Mouse (Mus musculus): ENCODE data around the gene Larp1.
"Not testable (repeated sequence)": the region's sequence is repeated elsewhere in the genome, so short reads cannot be mapped to it uniquely, and the experiment has no call there.

Larp1 gene

DNA sequence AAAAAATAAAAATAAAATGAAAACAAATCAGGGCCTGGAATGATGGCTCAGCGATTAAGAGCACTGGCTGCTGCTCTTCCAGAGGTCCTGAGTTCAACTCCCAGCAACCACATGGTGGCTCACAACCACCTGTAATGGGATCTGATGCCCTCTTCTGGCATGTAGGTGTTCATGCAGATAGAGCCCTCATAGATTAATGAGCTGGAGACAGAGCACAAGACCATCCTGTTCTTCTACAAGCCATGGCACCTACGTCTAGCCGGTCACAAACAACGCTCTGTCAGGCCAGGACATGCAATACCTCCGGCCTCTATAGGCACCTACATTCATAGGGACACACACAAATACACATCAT lies 89.5 kb downstream of the Larp1 start:
- H3K4me3 ChIP-seq (replicated peaks; ENCODE audit: low read length); H3K36me3 ChIP-seq (ENCODE audit: insufficient read depth, low read length); H3K27me3 ChIP-seq (ENCODE audit: insufficient read depth, low read length); H3K9me3 ChIP-seq (ENCODE audit: low read length): not testable (repeated sequence)
- peaks cover 41% of the 10 kb centered on the region for H3K4me1 ChIP-seq (replicated peaks; ENCODE audit: low read depth, low read length)
- peak; percentile 30 for TF ChIP-seq CTCF (conservative IDR thresholded peaks at IDR 0.05; ENCODE audit: low read length)

DNA sequence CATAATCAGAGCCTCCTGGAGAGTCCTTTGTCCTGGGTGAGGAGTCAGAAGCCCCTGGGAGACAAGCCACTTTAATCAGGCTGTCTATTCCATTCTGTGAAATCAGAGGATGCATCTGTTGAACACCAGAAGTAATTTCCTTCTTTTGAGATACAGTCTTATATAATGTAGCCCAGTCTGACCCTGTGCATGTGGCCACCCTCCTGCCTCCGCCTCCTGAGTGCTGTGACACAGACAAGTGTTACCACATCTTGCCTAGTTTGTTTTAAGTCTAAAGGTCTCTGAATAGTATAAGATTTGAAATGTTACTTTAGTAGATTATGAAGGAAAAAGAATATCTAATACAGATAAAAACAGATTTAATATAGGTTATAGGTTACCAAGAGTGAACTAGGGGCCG lies 91.1 kb downstream of the Larp1 start:
- no peaks in the 10 kb centered on the region for H3K36me3 ChIP-seq (ENCODE audit: insufficient read depth, low read length)
- peaks cover 30% of the 10 kb centered on the region for H3K4me1 ChIP-seq (replicated peaks; ENCODE audit: low read depth, low read length)
- no peaks in the 10 kb centered on the region for H3K9me3 ChIP-seq (ENCODE audit: low read length)
- no peaks in the 10 kb centered on the region for H3K27me3 ChIP-seq (ENCODE audit: insufficient read depth, low read length)
- TF ChIP-seq CTCF (conservative IDR thresholded peaks at IDR 0.05; ENCODE audit: low read length) = no peak
- no peak for TF ChIP-seq NANOG (IDR thresholded peaks at IDR 0.05; ENCODE audit: borderline replicate concordance, low read length)
- no peak for TF ChIP-seq POU5F1 (IDR thresholded peaks at IDR 0.05; ENCODE audit: borderline replicate concordance, low read length)
- H3K4me3 ChIP-seq (replicated peaks; ENCODE audit: low read length) = no peak overlapping the region

GRCm38 (mm10) chr11:58101194-58101720 lies 92.4 kb downstream of the Larp1 start:
- Histone ChIP-seq H3K9me3 (ENCODE audit: low read length) (no peaks in the 10 kb centered on the region), H3K4me1 (replicated peaks; ENCODE audit: low read depth, low read length) (peaks cover 41% of the 10 kb centered on the region), H3K36me3 (ENCODE audit: insufficient read depth, low read length) (no peaks in the 10 kb centered on the region), H3K4me3 (replicated peaks; ENCODE audit: low read length) (no peak overlapping the region), H3K27me3 (ENCODE audit: insufficient read depth, low read length) (no peaks in the 10 kb centered on the region)
- TF ChIP-seq NANOG (IDR thresholded peaks at IDR 0.05; ENCODE audit: borderline replicate concordance, low read length) (no peak), POU5F1 (IDR thresholded peaks at IDR 0.05; ENCODE audit: borderline replicate concordance, low read length) (no peak), CTCF (conservative IDR thresholded peaks at IDR 0.05; ENCODE audit: low read length) (no peak)

- Histone ChIP-seq H3K36me3 (ENCODE audit: insufficient read depth, low read length) (0 out of 2 replicates have a peak, but pooled peaks cover under 1% of the 10 kb centered on the region), H3K4me3 (replicated peaks; ENCODE audit: low read length) (no peak overlapping the region), H3K4me1 (replicated peaks; ENCODE audit: low read depth, low read length) (peaks cover 40% of the 10 kb centered on the region), H3K27me3 (ENCODE audit: insufficient read depth, low read length) (no peaks in the 10 kb centered on the region), H3K9me3 (ENCODE audit: low read length) (no peaks in the 10 kb centered on the region)
- TF ChIP-seq NANOG (IDR thresholded peaks at IDR 0.05; ENCODE audit: borderline replicate concordance, low read length) (no peak), CTCF (conservative IDR thresholded peaks at IDR 0.05; ENCODE audit: low read length) (no peak), POU5F1 (IDR thresholded peaks at IDR 0.05; ENCODE audit: borderline replicate concordance, low read length) (no peak)
Observed at GRCm38 (mm10) chr11:58102146-58102545, 93.3 kb downstream of the Larp1 start.

DNA sequence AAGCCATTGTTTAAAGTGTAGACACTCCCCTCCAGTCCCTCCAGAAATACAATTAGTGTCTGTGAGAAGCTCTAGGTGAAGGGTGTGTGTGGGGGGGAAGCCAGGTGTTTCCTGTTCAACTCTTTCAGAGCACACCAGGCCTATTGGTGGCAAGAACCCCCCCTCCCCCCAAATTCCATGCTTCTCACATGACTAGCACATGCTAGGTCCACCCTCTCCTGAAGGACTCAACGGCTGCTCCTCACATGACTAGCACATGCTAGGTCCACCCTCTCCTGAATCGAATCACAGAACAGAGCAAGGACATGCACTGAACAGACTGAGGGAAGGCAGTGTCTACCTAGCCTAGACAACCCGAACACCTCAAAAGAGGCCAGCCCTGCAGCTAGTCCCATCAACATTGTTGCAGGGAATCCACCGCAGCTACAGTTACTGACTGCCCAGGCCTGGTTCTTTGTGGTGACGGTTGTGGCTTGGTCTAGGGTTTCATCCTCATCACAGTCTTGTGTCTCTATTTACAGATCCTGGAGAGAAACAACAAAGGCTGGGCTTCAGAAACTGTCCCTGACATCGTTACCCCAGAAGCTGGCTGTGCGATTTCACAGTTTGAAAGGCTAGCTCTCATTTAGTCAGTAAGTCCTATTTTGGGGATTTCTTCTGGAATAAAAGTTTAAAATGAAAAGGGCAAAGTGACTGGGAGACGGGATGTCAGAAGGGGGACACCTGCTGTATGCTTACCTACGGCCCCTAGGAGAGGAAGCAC lies 93.9 kb downstream of the Larp1 start:
- H3K4me3 ChIP-seq (replicated peaks; ENCODE audit: low read length) = peak overlapping the region; percentile 98
- H3K27me3 ChIP-seq (ENCODE audit: insufficient read depth, low read length) = no peaks in the 10 kb centered on the region
- no peaks in the 10 kb centered on the region for H3K9me3 ChIP-seq (ENCODE audit: low read length)
- TF ChIP-seq CTCF (conservative IDR thresholded peaks at IDR 0.05; ENCODE audit: low read length) = no peak
- no peak for TF ChIP-seq POU5F1 (IDR thresholded peaks at IDR 0.05; ENCODE audit: borderline replicate concordance, low read length)
- TF ChIP-seq NANOG (IDR thresholded peaks at IDR 0.05; ENCODE audit: borderline replicate concordance, low read length) = no peak
- peaks cover 7% of the 10 kb centered on the region; the same call in 1 of the 2 replicates for H3K36me3 ChIP-seq (ENCODE audit: insufficient read depth, low read length)
- peaks cover 42% of the 10 kb centered on the region for H3K4me1 ChIP-seq (replicated peaks; ENCODE audit: low read depth, low read length)

DNA sequence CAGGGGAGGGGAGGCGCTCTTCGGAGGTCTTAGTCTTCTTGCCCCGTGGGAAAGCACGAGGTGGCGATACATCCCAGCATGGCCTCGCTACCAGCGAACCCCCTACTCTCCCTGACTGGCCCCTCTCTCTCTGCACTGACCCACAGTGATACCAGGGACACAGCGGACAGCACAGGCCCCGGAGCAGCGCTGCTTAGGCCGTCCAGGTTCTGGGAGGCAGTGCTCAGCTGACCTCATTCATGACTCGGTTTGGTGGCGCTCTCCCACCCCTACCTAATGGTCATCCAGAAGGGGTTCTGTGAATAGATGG lies 94.4 kb downstream of the Larp1 start:
- H3K27me3 ChIP-seq (ENCODE audit: insufficient read depth, low read length) = no peaks in the 10 kb centered on the region
- no peaks in the 10 kb centered on the region for H3K9me3 ChIP-seq (ENCODE audit: low read length)

DNA sequence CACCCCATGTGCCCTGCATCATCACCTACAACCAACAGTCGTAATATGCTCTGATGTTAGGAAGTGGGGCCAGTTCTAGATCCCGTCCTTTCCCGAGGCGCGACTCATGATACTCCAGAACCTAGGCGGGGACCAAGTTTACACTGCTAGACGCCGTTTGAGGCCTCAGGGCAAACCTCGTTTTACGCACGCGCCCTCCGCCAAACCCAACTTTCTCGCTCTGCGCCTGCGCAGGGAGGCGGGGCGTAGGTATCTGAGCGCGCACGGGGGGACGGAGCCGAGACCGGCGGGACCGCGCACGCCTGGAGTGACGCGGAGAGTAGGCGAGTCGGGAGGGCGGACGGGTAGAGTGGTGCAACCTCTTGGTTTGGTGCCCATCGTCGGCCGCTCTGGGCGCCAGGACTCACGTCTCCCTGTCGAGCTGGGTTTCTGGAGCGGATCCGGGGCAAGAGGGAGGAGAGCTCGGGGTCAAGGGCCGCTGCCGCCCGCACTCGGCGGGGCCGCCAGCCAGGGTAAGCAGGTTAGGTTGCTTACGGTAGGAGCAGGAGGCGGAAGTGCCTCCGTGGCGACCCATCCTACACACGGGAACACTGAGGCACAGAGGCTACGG lies 94.9 kb downstream of the Larp1 start, which contains the start of gene Cnot8:
Cnot8 (plus strand) TSS at position 457 of the 610 bp plus-strand sequence.
- H3K27me3 ChIP-seq (ENCODE audit: insufficient read depth, low read length) = no peaks in the 10 kb centered on the region
- peaks cover 10% of the 10 kb centered on the region; the same call in 1 of the 2 replicates for H3K36me3 ChIP-seq (ENCODE audit: insufficient read depth, low read length)
- no peaks in the 10 kb centered on the region for H3K9me3 ChIP-seq (ENCODE audit: low read length)
- H3K4me1 ChIP-seq (replicated peaks; ENCODE audit: low read depth, low read length) = peaks cover 52% of the 10 kb centered on the region
- TF ChIP-seq CTCF (conservative IDR thresholded peaks at IDR 0.05; ENCODE audit: low read length) = no peak
- H3K4me3 ChIP-seq (replicated peaks; ENCODE audit: low read length) = peak within 1 kb of the TSS; percentile 98

More for the DNA sequence above, 94.4 kb downstream of the Larp1 start:
- Histone ChIP-seq H3K36me3 (ENCODE audit: insufficient read depth, low read length) (peaks cover 10% of the 10 kb centered on the region; the same call in 1 of the 2 replicates), H3K4me3 (replicated peaks; ENCODE audit: low read length) (peak overlapping the region; percentile 98), H3K4me1 (replicated peaks; ENCODE audit: low read depth, low read length) (peaks cover 48% of the 10 kb centered on the region)
- TF ChIP-seq CTCF (conservative IDR thresholded peaks at IDR 0.05; ENCODE audit: low read length) = no peak
- no peak for TF ChIP-seq POU5F1 (IDR thresholded peaks at IDR 0.05; ENCODE audit: borderline replicate concordance, low read length)
- no peak for TF ChIP-seq NANOG (IDR thresholded peaks at IDR 0.05; ENCODE audit: borderline replicate concordance, low read length)

DNA sequence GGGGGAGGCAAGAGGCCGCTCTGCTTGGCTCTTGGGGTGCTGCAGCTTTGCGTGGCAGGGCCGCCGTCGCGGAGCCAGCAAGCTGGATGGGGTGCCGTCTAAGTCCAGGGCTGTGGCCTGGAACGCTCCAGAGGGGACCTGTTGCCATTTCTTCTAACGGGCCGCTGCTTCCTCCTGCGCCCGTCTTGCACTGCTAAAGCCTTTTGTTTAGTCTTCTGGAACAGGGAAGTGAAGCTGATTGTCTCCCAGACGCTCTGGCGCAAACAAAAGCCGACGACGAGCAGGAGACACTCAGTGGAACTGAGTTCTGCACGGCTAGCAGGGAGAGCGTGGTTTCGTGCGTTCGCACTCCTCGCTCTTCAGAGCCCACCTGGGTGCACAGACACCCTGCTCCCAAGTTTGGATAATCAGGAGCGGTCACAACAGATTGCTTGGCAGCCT lies 95.5 kb downstream of the Larp1 start:
- Histone ChIP-seq H3K4me3 (replicated peaks; ENCODE audit: low read length) (peak overlapping the region; percentile 98), H3K36me3 (ENCODE audit: insufficient read depth, low read length) (peaks cover 14% of the 10 kb centered on the region), H3K27me3 (ENCODE audit: insufficient read depth, low read length) (no peaks in the 10 kb centered on the region), H3K9me3 (ENCODE audit: low read length) (no peaks in the 10 kb centered on the region), H3K4me1 (replicated peaks; ENCODE audit: low read depth, low read length) (peaks cover 57% of the 10 kb centered on the region)
- TF ChIP-seq POU5F1 (IDR thresholded peaks at IDR 0.05; ENCODE audit: borderline replicate concordance, low read length) = no peak
- TF ChIP-seq CTCF (conservative IDR thresholded peaks at IDR 0.05; ENCODE audit: low read length) = no peak
- TF ChIP-seq NANOG (IDR thresholded peaks at IDR 0.05; ENCODE audit: borderline replicate concordance, low read length) = no peak

Measured in E14TG2a.4 (cell line).